ENCODE assay signal across 8 mouse cellular contexts in genomic region chr14:36584065-36584635, GRCm38 (mm10).
DNase-seq lines count a peak whose midpoint lies in the region; ATAC-seq and TF ChIP-seq lines count a peak whose summit lies in the region.

No protein-coding gene starts in this region.

- no peaks in the 10 kb centered on the region for H3K4me1 ChIP-seq in hindbrain, embryonic 11.5 days (replicated peaks; ENCODE audit: control insufficient read depth, insufficient read depth, low read length)
- H3K4me1 ChIP-seq in hindbrain, embryonic 10.5 days (replicated peaks), result no peaks in the 10 kb centered on the region
- H3K4me1 ChIP-seq in E14TG2a.4 (replicated peaks; ENCODE audit: low read depth, low read length), result no peaks in the 10 kb centered on the region
- H3K4me1 ChIP-seq in cerebellum, adult 2 months (ENCODE audit: control insufficient read depth, insufficient read depth, low read length), result no peaks in the 10 kb centered on the region
- no peaks in the 10 kb centered on the region for H3K4me1 ChIP-seq in stomach, postnatal 0 days (replicated peaks; ENCODE audit: control insufficient read depth, insufficient read depth)

- no peaks in the 10 kb centered on the region for H3K27me3 ChIP-seq in hindbrain, embryonic 11.5 days (ENCODE audit: control insufficient read depth, insufficient read depth, low read length)
- H3K27me3 ChIP-seq in hindbrain, embryonic 10.5 days (ENCODE audit: insufficient read depth, poor library complexity, severe bottlenecking), result no peaks in the 10 kb centered on the region
- no peaks in the 10 kb centered on the region for H3K27me3 ChIP-seq in E14TG2a.4 (ENCODE audit: insufficient read depth, low read length)
- no peaks in the 10 kb centered on the region for H3K27me3 ChIP-seq in cerebellum, adult 2 months (ENCODE audit: control insufficient read depth, insufficient read depth, low read length)
- no peaks in the 10 kb centered on the region for H3K27me3 ChIP-seq in stomach, postnatal 0 days (ENCODE audit: control insufficient read depth, insufficient read depth, low read length)

- H3K9me3 ChIP-seq in hindbrain, embryonic 11.5 days (ENCODE audit: control insufficient read depth, low read length), result no peaks in the 10 kb centered on the region
- no peaks in the 10 kb centered on the region for H3K9me3 ChIP-seq in hindbrain, embryonic 10.5 days
- H3K9me3 ChIP-seq in E14TG2a.4 (ENCODE audit: low read length), result no peaks in the 10 kb centered on the region
- no peaks in the 10 kb centered on the region for H3K9me3 ChIP-seq in stomach, postnatal 0 days (ENCODE audit: control insufficient read depth, low read length)

- WGBS in hindbrain, embryonic 11.5 days, result 66% methylated on average over 4 of the region's 4 CpGs
- WGBS in hindbrain, embryonic 10.5 days, result 57% methylated on average over 4 of the region's 4 CpGs
- WGBS in cerebellum, adult 2 months, result 61% methylated on average over 4 of the region's 4 CpGs
- WGBS in stomach, postnatal 0 days, result 50% methylated on average over 4 of the region's 4 CpGs

- no peaks in the 10 kb centered on the region for H3K36me3 ChIP-seq in hindbrain, embryonic 11.5 days (ENCODE audit: control insufficient read depth, insufficient read depth, low read length)
- H3K36me3 ChIP-seq in hindbrain, embryonic 10.5 days, result no peaks in the 10 kb centered on the region
- no peaks in the 10 kb centered on the region for H3K36me3 ChIP-seq in E14TG2a.4 (ENCODE audit: insufficient read depth, low read length)
- no peaks in the 10 kb centered on the region for H3K36me3 ChIP-seq in stomach, postnatal 0 days (ENCODE audit: control insufficient read depth, insufficient read depth, low read length)

- no peak overlapping the region for H3K27ac ChIP-seq in hindbrain, embryonic 11.5 days (ENCODE audit: low read depth, low read length)
- H3K27ac ChIP-seq in hindbrain, embryonic 10.5 days, result no peak overlapping the region
- no peak overlapping the region for H3K27ac ChIP-seq in cerebellum, adult 2 months (ENCODE audit: insufficient read depth, low read length)
- no peak overlapping the region for H3K27ac ChIP-seq in stomach, postnatal 0 days (replicated peaks)

- TF ChIP-seq POLR2A in cerebellum, adult 2 months (IDR thresholded peaks at IDR 0.05; ENCODE audit: borderline replicate concordance, insufficient read depth, low read length), result no peak

- no peak overlapping the region for H3K9ac ChIP-seq in hindbrain, embryonic 11.5 days (ENCODE audit: low read depth, low read length)
- H3K9ac ChIP-seq in stomach, postnatal 0 days (ENCODE audit: low read length), result no peak overlapping the region

- no peak for TF ChIP-seq EP300 in stomach, postnatal 0 days (optimal IDR thresholded peaks at IDR 0.05)

- peak; percentile 35; the same call in 1 of the 2 replicates for TF ChIP-seq CTCF in E14TG2a.4 (conservative IDR thresholded peaks at IDR 0.05; ENCODE audit: low read length)
- TF ChIP-seq CTCF in cerebellum, adult 2 months (IDR thresholded peaks at IDR 0.05; ENCODE audit: borderline replicate concordance, insufficient read depth, low read depth, low read length), result peak; percentile 22; the same call in 1 of the 2 replicates
- TF ChIP-seq CTCF in stomach, postnatal 0 days (IDR thresholded peaks at IDR 0.05; ENCODE audit: low read depth), result peak; percentile 45

- H3K4me3 ChIP-seq in hindbrain, embryonic 11.5 days (ENCODE audit: low read depth, low read length), result no peak overlapping the region
- H3K4me3 ChIP-seq in hindbrain, embryonic 10.5 days, result no peak overlapping the region
- H3K4me3 ChIP-seq in E14TG2a.4 (replicated peaks; ENCODE audit: low read length), result no peak overlapping the region
- H3K4me3 ChIP-seq in cerebellum, adult 2 months (replicated peaks; ENCODE audit: insufficient read depth, low read depth, low read length), result no peak overlapping the region
- no peak overlapping the region for H3K4me3 ChIP-seq in stomach, postnatal 0 days (ENCODE audit: low read depth, low read length)

- peak; percentile 64 for ATAC-seq in hindbrain, embryonic 11.5 days (ENCODE audit: low FRiP score)
- ATAC-seq in stomach, postnatal 0 days (ENCODE audit: low FRiP score, low TSS enrichment), result no peak

- no peak overlapping the region for H3K4me2 ChIP-seq in hindbrain, embryonic 11.5 days (replicated peaks; ENCODE audit: low read depth, low read length)
- H3K4me2 ChIP-seq in stomach, postnatal 0 days (replicated peaks; ENCODE audit: low read depth), result no peak overlapping the region

- peak; percentile 32 for DNase-seq in hindbrain, embryonic 11.5 days (ENCODE audit: low spot score)
- DNase-seq in hindbrain, embryonic 10.5 days (ENCODE audit: low spot score), result no peak
- peak; percentile 7 to 9 for DNase-seq in cerebellum, adult 2 months
- DNase-seq in layer of hippocampus, postnatal 36 days, result peak; percentile 6 to 9
- no peak for DNase-seq in stomach, postnatal 0 days (ENCODE audit: low spot score)
- no peak for DNase-seq in ovary, postnatal 14 days (ENCODE audit: low spot score)
- DNase-seq in yolk sac, embryonic 10.5 days (ENCODE audit: low spot score), result no peak

Comparison
In these comparisons a context has a peak if more than half of its experiments do, and no peak if none do; other contexts are left out.
1. DNase-seq: peak in hindbrain, embryonic 11.5 days (single experiment), cerebellum, adult 2 months (2 of 2) and layer of hippocampus, postnatal 36 days (2 of 2); none in hindbrain, embryonic 10.5 days (single experiment), stomach, postnatal 0 days (single experiment), ovary, postnatal 14 days (single experiment) and yolk sac, embryonic 10.5 days (single experiment).
2. Peak in every context shown above with its lines, with median percentiles within 50 percentile points of each other: CTCF ChIP-seq.